Mouse (Mus musculus): ENCODE results near the gene Nedd8. TPM values are rescaled to one million over a fixed set of nuclear protein-coding genes. Genes with fewer than 3 reads are reported as not detected.
A peak's percentile ranks its signal among the peaks of the same experiment; 100 is the strongest.

The Nedd8 gene
- polyA plus RNA-seq, 1 experiment from 2014 or later, result 529 TPM

- peak; percentile 25 for DNase-seq (ENCODE audit: low spot score)
These were observed 465 bp downstream of the Nedd8 start for GRCm38 (mm10) chr14:55671486-55671832.

DNA sequence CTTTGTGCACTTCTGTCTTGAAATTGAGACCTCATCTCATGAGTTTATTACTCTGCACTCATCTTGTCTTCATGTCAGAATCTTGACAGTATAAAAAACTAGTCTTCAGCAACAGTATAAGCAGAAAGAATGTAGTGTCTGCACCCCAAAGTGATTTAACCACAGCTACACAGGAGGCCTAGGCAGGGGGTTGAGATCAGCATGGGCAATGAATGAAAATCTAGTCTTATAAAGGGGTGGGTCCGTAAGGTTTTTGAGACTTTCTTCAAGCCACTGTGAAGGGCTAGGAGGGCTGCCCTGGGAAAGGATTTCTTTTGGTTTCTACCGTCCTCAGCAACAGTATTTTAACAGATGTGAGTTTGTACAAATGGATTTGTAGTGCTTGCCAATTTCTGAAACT, 11.3 kb downstream of the Nedd8 start:
- DNase-seq (ENCODE audit: low spot score), result no peak

DNA sequence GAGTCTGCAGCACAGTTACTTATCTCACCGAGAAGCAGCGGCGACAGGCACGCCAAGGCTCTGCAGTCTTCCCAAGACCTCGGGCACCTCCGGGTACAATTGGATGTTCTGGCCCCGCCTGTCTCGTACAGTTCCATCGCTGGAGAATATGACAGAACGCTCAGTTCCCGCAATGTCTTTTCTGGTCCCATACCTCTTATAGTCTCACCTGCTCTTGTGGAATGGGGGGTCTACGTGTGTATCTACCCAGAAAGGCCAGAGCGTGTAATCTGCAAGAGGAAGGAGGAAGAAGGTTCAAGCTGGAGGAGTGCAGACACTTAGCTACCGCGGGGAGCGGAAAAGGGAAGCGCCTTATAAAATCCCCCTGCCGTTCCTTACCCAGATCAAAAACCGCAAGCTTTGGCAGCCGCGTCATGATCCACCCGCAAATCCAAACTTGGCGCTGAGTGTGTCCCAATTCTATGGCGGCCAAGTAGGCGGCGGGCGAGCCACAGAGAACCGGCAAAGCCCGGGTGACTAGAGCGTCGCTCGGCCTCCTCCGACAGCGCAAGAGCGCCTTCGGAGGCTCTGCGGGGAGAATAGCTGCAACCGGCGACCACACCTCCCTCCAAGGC, 11.9 kb downstream of the Nedd8 start, which contains the start of gene Mdp1:
TSS of gene Mdp1 (minus strand) at position 549 of the 614 bp plus-strand sequence.
- peak; percentile 87 for DNase-seq (ENCODE audit: low spot score)

- no peak for DNase-seq (ENCODE audit: low spot score)
These were observed 13.9 kb downstream of the Nedd8 start for GRCm38 (mm10) chr14:55658011-55658410.

- DNase-seq (ENCODE audit: low spot score), result no peak
These were observed 15.0 kb downstream of the Nedd8 start for GRCm38 (mm10) chr14:55656935-55657334.

DNA sequence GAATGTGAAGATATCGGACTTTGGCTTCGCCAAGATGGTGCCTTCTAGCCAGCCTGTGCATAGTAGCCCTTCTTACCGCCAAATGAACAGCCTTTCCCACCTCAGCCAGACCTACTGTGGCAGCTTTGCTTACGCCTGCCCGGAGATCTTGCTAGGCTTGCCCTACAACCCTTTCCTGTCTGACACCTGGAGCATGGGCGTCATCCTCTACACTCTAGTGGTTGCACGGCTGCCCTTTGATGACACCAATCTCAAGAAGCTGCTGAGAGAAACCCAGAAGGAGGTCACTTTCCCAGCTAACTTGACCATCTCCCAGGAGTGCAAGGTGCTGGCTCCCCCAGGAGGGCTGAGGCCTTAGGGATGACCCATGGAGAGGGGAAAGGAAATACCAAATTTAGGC, 20.4 kb downstream of the Nedd8 start:
- peak; percentile 76 for DNase-seq (ENCODE audit: low spot score)

DNA sequence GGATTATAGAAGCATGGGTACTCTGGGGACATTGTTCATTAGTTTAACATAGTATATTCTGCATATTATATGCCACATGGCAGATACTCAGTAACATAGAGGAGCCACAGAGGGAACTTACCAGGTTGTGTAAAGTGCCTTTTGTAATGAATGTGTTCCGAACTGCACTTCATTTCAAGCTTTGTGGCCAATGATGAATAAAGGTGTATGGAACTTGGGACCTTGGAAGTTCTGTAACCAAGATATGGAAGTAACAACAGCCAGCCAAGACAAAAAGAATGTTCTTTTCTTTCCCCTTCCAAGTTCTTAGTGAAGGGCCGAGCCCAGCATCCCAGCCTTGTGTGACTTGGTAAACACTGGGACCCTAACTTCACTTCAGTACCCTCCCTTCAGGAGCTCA, 22.0 kb downstream of the Nedd8 start, which contains the start of gene Tssk4:
TSS of gene Tssk4 (plus strand) at position 301 of the 400 bp plus-strand sequence.
- no peak for DNase-seq (ENCODE audit: low spot score)

DNA sequence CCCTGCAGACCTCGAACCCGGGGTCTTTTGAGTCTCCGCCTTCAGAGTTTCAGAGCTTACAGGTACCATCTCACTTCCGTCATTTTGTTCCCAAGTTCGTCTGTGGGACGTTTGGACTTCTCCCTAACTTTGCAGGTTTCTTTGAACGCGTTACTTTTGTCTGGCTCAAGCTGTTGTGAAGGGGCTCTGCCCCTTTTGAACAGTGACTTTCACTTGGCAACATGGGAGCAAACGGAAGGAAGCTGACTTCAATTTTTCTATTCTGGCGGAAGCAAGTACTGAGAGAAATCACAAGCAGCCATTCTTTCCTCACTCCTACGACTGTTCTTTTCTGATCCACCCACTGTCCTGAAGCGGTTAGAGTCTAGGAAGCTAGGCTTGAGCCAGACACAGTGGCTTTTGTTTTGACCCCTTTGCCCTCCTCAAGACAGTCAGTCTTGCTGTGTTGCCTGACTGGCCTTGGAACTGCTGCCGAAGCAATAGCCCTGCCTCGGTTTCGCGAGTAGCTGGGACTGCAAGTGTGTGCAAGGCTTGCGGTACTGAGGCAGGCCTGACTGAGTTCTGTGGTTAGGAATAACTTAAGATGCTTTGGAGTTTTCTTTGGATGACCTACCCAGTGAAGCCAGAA, 27.5 kb downstream of the Nedd8 start:
- peak; percentile 52 for DNase-seq (ENCODE audit: low spot score)

DNA sequence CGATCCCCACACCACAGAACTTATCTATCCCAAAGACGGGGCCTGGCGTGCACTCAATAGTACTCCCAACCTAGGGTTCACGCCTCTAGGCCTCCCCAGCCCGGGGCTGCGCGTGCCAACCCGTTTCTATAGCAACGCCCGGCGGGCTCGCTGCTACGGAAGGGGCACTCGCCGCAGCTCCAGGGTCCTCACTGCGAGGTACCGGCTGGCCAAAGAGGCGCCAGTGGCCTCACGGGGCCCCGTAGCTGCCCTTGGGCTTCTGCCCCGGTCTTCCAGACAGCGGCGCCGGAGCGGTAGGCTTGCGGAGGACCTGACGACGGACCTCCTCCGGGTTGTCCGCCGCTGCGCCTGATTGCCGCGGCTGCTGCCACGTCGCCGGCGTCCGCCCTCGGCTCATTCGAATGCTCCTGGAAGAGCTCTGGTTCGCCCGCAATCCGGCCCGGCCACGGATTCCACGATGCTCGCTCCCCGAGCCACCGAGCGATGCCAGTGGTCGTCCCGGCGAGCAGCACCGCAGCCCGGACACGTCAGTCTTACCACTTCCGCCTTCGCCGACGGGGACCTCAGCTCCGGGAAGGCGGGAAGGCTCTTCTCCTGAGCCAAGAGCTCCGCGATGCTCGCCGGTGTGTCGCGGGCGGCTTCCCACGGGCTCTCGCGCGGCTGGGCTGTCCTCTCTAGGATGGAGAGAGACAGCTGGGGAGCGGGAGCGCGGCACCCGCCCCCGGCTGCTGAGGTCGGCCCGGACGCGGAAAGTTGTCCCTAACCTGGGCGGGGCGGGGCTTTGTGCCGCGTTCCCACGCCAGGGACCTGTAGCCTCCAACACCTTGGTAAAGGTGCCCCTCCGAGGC, 28.6 kb downstream of the Nedd8 start, which contains the start of gene Tm9sf1:
TSS of gene Tm9sf1 (minus strand) at position 747 of the 848 bp plus-strand sequence.
- DNase-seq (ENCODE audit: low spot score), result peak; percentile 78

DNA sequence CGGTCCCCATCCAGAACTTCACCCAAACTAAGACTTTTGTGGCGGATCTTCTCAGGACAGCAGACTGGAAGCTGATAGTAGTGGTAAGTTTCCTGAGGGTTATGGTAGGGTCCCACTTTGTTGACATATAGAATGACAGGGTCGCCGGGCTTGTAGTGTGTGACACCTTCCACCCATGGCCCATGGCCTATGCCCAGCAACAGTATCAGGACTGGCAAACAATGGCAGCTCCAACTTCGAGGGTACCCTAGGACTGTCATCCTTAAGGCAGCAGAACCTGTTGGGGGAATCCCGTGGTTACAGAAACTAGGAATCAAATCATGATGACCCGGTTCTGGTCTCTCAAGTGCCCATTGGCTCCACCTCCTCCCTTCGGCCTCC, 29.3 kb downstream of the Nedd8 start:
- no peak for DNase-seq (ENCODE audit: low spot score)

- DNase-seq (ENCODE audit: low spot score), result no peak
These were observed 30.6 kb downstream of the Nedd8 start for GRCm38 (mm10) chr14:55641291-55641690.

DNA sequence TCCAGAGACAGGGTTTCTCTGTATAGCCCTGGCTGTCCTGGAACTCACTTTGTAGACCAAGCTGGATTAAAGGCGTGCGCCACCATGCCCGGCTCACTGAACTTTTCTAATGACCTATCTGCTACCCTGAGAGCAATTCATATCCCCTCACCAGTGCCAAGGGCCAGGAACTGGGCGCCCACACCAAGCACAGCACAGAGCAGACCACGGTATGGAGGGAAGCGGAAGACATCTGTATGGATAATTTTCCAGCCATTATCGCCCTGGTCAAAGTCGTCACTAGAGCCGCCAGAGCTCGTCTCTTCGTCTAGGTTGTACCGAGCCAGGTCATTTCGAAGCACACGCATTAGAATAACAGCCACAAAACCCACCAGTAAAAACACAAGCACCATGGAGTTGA, 31.1 kb downstream of the Nedd8 start:
- no peak for DNase-seq (ENCODE audit: low spot score)

DNA sequence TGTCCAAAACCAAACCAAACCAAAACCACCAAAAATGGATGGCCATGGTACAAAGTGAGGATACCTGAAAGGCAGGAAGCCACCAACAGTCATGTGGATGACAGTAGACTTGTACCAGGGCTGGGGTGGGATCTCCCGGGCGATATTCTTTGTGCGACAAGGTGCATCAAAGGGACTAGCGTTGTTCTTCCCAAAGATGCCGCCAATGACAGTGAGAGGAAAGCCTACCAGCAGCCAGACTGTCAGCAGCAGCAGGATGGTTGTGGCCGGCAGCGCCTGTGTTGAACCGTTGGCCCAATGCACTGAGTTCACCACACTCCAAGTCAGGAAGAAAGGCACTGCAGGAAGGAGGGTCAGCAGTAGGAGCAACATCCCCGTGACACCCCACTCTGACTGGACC, 34.1 kb downstream of the Nedd8 start, which contains the start of gene Gm49378:
TSS of gene Gm49378 (minus strand) at position 101 of the 400 bp plus-strand sequence.
- DNase-seq (ENCODE audit: low spot score), result no peak

DNA sequence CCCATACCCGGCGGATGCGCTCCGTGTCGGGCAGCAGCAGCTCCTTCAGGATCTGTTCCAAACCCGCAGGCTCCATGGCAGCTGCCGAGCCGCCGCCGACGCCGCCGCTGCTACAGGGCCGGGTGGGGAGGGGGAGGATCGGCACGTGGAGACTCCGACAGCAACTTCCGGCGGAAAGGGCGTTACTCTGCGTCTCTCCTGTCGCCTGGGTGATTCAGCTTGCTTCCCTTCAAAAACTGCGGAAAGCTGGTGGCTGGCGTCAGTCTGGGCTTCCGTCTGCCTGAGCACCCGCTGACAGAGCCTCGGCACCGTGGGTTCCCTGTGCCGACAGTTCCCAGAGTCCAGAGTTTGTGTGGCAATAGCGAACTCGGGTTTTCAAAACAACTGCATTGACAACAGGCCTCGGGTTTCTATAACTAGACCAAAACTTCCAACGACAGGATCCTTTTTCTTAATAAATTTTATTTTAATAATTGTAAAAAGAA, 36.4 kb downstream of the Nedd8 start, which contains the start of gene Ipo4:
TSS of gene Ipo4 (minus strand) at position 435 of the 485 bp plus-strand sequence.
- DNase-seq (ENCODE audit: low spot score), result peak; percentile 93

DNA sequence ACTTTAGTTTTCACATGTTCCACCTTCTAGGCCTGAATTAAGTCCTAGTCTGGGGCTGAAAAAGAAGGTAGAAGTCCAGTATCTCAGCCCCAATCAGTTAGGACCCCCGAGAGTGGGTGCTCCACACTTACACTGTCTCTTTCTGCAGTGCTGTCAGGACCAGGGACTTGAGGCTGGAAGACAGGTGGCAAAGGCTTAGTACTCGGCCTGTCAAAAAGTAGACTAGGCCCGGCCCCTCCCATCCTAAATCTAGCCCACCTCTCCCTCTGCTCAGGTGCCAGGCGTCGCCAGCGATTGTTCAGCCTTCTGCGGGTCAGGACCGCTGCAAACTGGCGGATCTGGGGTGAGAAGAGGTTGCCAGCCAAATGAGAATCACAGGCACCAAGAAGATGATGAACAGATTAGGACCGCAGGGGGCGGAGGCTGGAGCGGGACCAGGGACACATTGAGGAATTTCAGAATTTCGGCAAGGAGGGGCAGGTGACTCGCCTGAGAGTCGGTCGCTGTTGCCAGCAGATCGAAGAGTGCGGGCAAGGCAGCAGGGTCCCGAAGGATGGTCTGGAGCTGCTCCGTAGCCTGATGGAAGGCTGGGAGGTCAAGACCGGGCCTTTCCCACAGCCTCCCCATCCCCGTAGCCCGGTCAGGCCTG, 36.9 kb downstream of the Nedd8 start:
- no peak for DNase-seq (ENCODE audit: low spot score)

DNA sequence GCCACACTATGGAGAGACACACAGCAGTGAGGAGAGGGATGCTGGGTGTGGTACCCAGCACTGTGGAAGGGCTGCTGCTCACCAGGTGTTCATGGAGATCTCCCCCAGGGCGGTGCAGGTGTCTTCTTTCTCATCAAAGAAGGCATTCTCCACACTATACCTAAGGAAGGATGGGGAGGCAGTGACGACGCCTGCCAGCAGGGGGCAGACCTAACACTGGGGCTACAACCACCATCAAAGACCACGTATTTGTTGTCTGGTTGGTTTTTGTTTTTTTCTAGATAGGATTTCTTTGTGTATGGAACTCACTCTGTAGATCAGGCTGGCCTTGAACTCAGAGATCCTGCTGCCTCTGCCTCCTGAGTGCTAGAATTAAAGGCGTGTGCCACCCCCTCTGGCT, 42.6 kb downstream of the Nedd8 start:
- peak; percentile 80 for DNase-seq (ENCODE audit: low spot score)

GRCm38 (mm10) chr14:55628077-55628827, 43.7 kb downstream of the Nedd8 start:
- DNase-seq (ENCODE audit: low spot score), result no peak

- no peak for DNase-seq (ENCODE audit: low spot score)
These were observed 53.3 kb downstream of the Nedd8 start for GRCm38 (mm10) chr14:55618486-55619195.

GRCm38 (mm10) chr14:55617822-55618221, 54.1 kb downstream of the Nedd8 start, which contains the start of gene Rec8:
TSS of gene Rec8 (plus strand) at chr14:55618037.
- DNase-seq (ENCODE audit: low spot score), result peak; percentile 64

- DNase-seq (ENCODE audit: low spot score), result no peak
These were observed 55.1 kb downstream of the Nedd8 start for GRCm38 (mm10) chr14:55616844-55617243.

Measured in thymus, postnatal 0 days (tissue).